Mouse (Mus musculus): Measurements from ENCODE around the gene Sync. TPM values are rescaled to one million over a fixed set of nuclear protein-coding genes. Genes with fewer than 3 reads are reported as not detected.

Sync gene
- total and polyA plus RNA-seq, 2 experiments from 2014 or later, result 0.52 to 0.79 TPM

- no peak overlapping the region for H3K9ac ChIP-seq
- WGBS, result 44% methylated on average over 19 of the region's 19 CpGs
- H3K36me3 ChIP-seq (ENCODE audit: insufficient read depth), result no peaks in the 10 kb centered on the region
- TF ChIP-seq CTCF (IDR thresholded peaks at IDR 0.05; ENCODE audit: low read depth), result no peak
- no peak overlapping the region for H3K4me3 ChIP-seq (ENCODE audit: low read depth, low read length)
- no peak for ATAC-seq
- H3K9me3 ChIP-seq (ENCODE audit: low read length), result no peaks in the 10 kb centered on the region
- no peak overlapping the region for H3K27ac ChIP-seq (ENCODE audit: low read depth, low read length)
- no peak overlapping the region for H3K4me2 ChIP-seq (ENCODE audit: low read depth)
- no peak for DNase-seq
- H3K27me3 ChIP-seq (ENCODE audit: insufficient read depth, low read length), result no peaks in the 10 kb centered on the region
- no peaks in the 10 kb centered on the region for H3K4me1 ChIP-seq (ENCODE audit: insufficient read depth)
These were observed 24.0 kb upstream of the Sync start for GRCm38 (mm10) chr4:129263225-129264021.

- no peaks in the 10 kb centered on the region for H3K4me1 ChIP-seq (ENCODE audit: insufficient read depth)
- no peak overlapping the region for H3K4me3 ChIP-seq (ENCODE audit: low read depth, low read length)
- no peaks in the 10 kb centered on the region for H3K27me3 ChIP-seq (ENCODE audit: insufficient read depth, low read length)
- H3K4me2 ChIP-seq (ENCODE audit: low read depth), result no peak overlapping the region
- no peaks in the 10 kb centered on the region for H3K36me3 ChIP-seq (ENCODE audit: insufficient read depth)
- TF ChIP-seq CTCF (IDR thresholded peaks at IDR 0.05; ENCODE audit: low read depth), result no peak
- DNase-seq (no peak), ATAC-seq (no peak)
- 85% methylated on average over 4 of the region's 4 CpGs for WGBS
- no peak overlapping the region for H3K27ac ChIP-seq (ENCODE audit: low read depth, low read length)
- no peak overlapping the region for H3K9ac ChIP-seq
- H3K9me3 ChIP-seq (ENCODE audit: low read length), result no peaks in the 10 kb centered on the region
These were observed 21.2 kb upstream of the Sync start for GRCm38 (mm10) chr4:129266191-129266590.

- no peak for TF ChIP-seq CTCF (IDR thresholded peaks at IDR 0.05; ENCODE audit: low read depth)
- ATAC-seq, result no peak
- Histone ChIP-seq H3K9ac (no peak overlapping the region), H3K27ac (ENCODE audit: low read depth, low read length) (no peak overlapping the region), H3K36me3 (ENCODE audit: insufficient read depth) (no peaks in the 10 kb centered on the region), H3K4me2 (ENCODE audit: low read depth) (no peak overlapping the region), H3K27me3 (ENCODE audit: insufficient read depth, low read length) (no peaks in the 10 kb centered on the region), H3K9me3 (ENCODE audit: low read length) (no peaks in the 10 kb centered on the region), H3K4me1 (ENCODE audit: insufficient read depth) (no peaks in the 10 kb centered on the region), H3K4me3 (ENCODE audit: low read depth, low read length) (no peak overlapping the region)
- 53% methylated on average over 5 of the region's 5 CpGs for WGBS
- DNase-seq, result no peak
These were observed 20.6 kb upstream of the Sync start for GRCm38 (mm10) chr4:129266821-129267220.

- no peak overlapping the region for H3K4me3 ChIP-seq (ENCODE audit: low read depth, low read length)
- no peaks in the 10 kb centered on the region for H3K36me3 ChIP-seq (ENCODE audit: insufficient read depth)
- TF ChIP-seq CTCF (IDR thresholded peaks at IDR 0.05; ENCODE audit: low read depth), result no peak
- H3K4me2 ChIP-seq (ENCODE audit: low read depth), result no peak overlapping the region
- DNase-seq (no peak), ATAC-seq (no peak)
- no peak overlapping the region for H3K27ac ChIP-seq (ENCODE audit: low read depth, low read length)
- no peaks in the 10 kb centered on the region for H3K9me3 ChIP-seq (ENCODE audit: low read length)
- WGBS, result 45% methylated on average over 1 of the region's 1 CpGs
- H3K4me1 ChIP-seq (ENCODE audit: insufficient read depth), result no peaks in the 10 kb centered on the region
- no peak overlapping the region for H3K9ac ChIP-seq
- H3K27me3 ChIP-seq (ENCODE audit: insufficient read depth, low read length), result no peaks in the 10 kb centered on the region
These were observed 18.7 kb upstream of the Sync start for GRCm38 (mm10) chr4:129268698-129269097.

GRCm38 (mm10) chr4:129271991-129272755 lies 15.2 kb upstream of the Sync start:
- Histone ChIP-seq H3K27ac (ENCODE audit: low read depth, low read length) (no peak overlapping the region), H3K4me2 (ENCODE audit: low read depth) (no peak overlapping the region), H3K9me3 (ENCODE audit: low read length) (no peaks in the 10 kb centered on the region), H3K36me3 (ENCODE audit: insufficient read depth) (no peaks in the 10 kb centered on the region), H3K27me3 (ENCODE audit: insufficient read depth, low read length) (no peaks in the 10 kb centered on the region), H3K4me1 (ENCODE audit: insufficient read depth) (no peaks in the 10 kb centered on the region), H3K4me3 (ENCODE audit: low read depth, low read length) (no peak overlapping the region), H3K9ac (no peak overlapping the region)
- TF ChIP-seq CTCF (IDR thresholded peaks at IDR 0.05; ENCODE audit: low read depth), result no peak
- WGBS, result 23% methylated on average over 15 of the region's 15 CpGs
- DNase-seq (no peak), ATAC-seq (no peak)

GRCm38 (mm10) chr4:129272756-129273046 lies 14.7 kb upstream of the Sync start:
- Histone ChIP-seq H3K9ac (no peak overlapping the region), H3K4me2 (ENCODE audit: low read depth) (no peak overlapping the region), H3K4me1 (ENCODE audit: insufficient read depth) (no peaks in the 10 kb centered on the region), H3K36me3 (ENCODE audit: insufficient read depth) (no peaks in the 10 kb centered on the region), H3K27ac (ENCODE audit: low read depth, low read length) (no peak overlapping the region), H3K27me3 (ENCODE audit: insufficient read depth, low read length) (no peaks in the 10 kb centered on the region), H3K9me3 (ENCODE audit: low read length) (no peaks in the 10 kb centered on the region), H3K4me3 (ENCODE audit: low read depth, low read length) (no peak overlapping the region)
- DNase-seq (no peak), ATAC-seq (no peak)
- 34% methylated on average over 5 of the region's 5 CpGs for WGBS
- peak; percentile 31 for TF ChIP-seq CTCF (IDR thresholded peaks at IDR 0.05; ENCODE audit: low read depth)

GRCm38 (mm10) chr4:129276453-129276865 lies 11.0 kb upstream of the Sync start:
- no peaks in the 10 kb centered on the region for H3K36me3 ChIP-seq (ENCODE audit: insufficient read depth)

More at GRCm38 (mm10) chr4:129276453-129276865, 11.0 kb upstream of the Sync start:
- H3K27me3 ChIP-seq (ENCODE audit: insufficient read depth, low read length), result no peaks in the 10 kb centered on the region
- no peak overlapping the region for H3K9ac ChIP-seq
- H3K4me2 ChIP-seq (ENCODE audit: low read depth), result no peak overlapping the region
- H3K9me3 ChIP-seq (ENCODE audit: low read length), result no peaks in the 10 kb centered on the region
- no peaks in the 10 kb centered on the region for H3K4me1 ChIP-seq (ENCODE audit: insufficient read depth)
- peak; percentile 92 for DNase-seq
- under 1% methylated on average over 18 of the region's 18 CpGs for WGBS
- no peak overlapping the region for H3K4me3 ChIP-seq (ENCODE audit: low read depth, low read length)
- H3K27ac ChIP-seq (ENCODE audit: low read depth, low read length), result no peak overlapping the region
- peak; percentile 81 for ATAC-seq
- TF ChIP-seq CTCF (IDR thresholded peaks at IDR 0.05; ENCODE audit: low read depth), result peak; percentile 99

All from forebrain, postnatal 0 days (tissue).